Mouse (Mus musculus) hindbrain, embryonic 15.5 days (tissue): ENCODE measurements around the gene St6galnac3. TPM values are rescaled to one million over a fixed set of nuclear protein-coding genes. Genes with fewer than 3 reads are reported as not detected.

Experiments
- ATAC-seq: fragments of 200-750 bp; cut with Nextera tagmentation; 2 replicates; pipeline ENCODE4 v1.8.0; 2017; ENCODE audit warnings: low read depth, moderate number of reproducible peaks, moderate TSS enrichment; ENCODE audit not compliant: low FRiP score
- H3K27ac ChIP-seq: fragments of 300-500 bp; sonication (generic); replicated peaks from 2 replicates; pipeline ENCODE4 v1.5.1; 2015; ENCODE audit warnings: mild to moderate bottlenecking, inconsistent platforms
- H3K27me3 ChIP-seq: fragments of 300-500 bp; sonication (generic); 2 replicates; pipeline ENCODE4 v1.6.1; 2015; ENCODE audit warnings: control low read depth, inconsistent platforms
- H3K36me3 ChIP-seq: fragments of 300-500 bp; sonication (generic); 2 replicates; pipeline ENCODE4 v1.6.1; 2015; ENCODE audit warnings: control low read depth, inconsistent platforms
- H3K4me1 ChIP-seq: fragments of 300-500 bp; sonication (generic); replicated peaks from 2 replicates; pipeline ENCODE4 v1.6.1; 2015; ENCODE audit warnings: control low read depth, inconsistent platforms
- H3K4me2 ChIP-seq: fragments of 300-500 bp; sonication (generic); 2 replicates; pipeline ENCODE4 v1.6.1; 2015; ENCODE audit warnings: moderate library complexity, mild to moderate bottlenecking, inconsistent platforms
- H3K4me3 ChIP-seq: fragments of 300-500 bp; sonication (generic); 2 replicates; pipeline ENCODE4 v1.5.1; 2015; ENCODE audit warnings: mild to moderate bottlenecking, inconsistent platforms
- H3K9ac ChIP-seq: fragments of 300-500 bp; sonication (generic); 2 replicates; pipeline ENCODE4 v1.6.1; 2015; ENCODE audit warnings: inconsistent platforms
- H3K9me3 ChIP-seq: fragments of 300-500 bp; sonication (generic); 2 replicates; pipeline ENCODE4 v1.6.1; 2016; ENCODE audit warnings: control low read depth, inconsistent platforms
- WGBS: fragments of 180-500 bp; shearing (Covaris S2); methylation state at CpG from one replicate; pipeline ENCODE4 v1.1.7; 2015; 5-methylcytosine and 5-hydroxymethylcytosine counted together
- polyA plus RNA-seq: library from polyadenylated mRNA; unstranded; fragments of >200 nt; fragmentation: Nextera tagmentation; extraction: Ambion mirVana; gene quantifications from 2 replicates; pipeline ENCODE4 v1.2.1, GENCODE M21; 2015

St6galnac3 gene
- polyA plus RNA-seq, 1 experiment from 2014 or later: 23.1 TPM

GRCm38 (mm10) chr3:153516848-153517247, 208.1 kb downstream of the St6galnac3 start:
- Histone ChIP-seq H3K9ac (no peak overlapping the region), H3K4me3 (no peak overlapping the region), H3K4me2 (no peak overlapping the region), H3K36me3 (no peaks in the 10 kb centered on the region), H3K4me1 (peaks cover 3% of the 10 kb centered on the region; the same call in 1 of the 2 replicates), H3K27me3 (no peaks in the 10 kb centered on the region), H3K9me3 (no peaks in the 10 kb centered on the region), H3K27ac (no peak overlapping the region)
- ATAC-seq: no peak
- 77% methylated on average over 7 of the region's 7 CpGs for WGBS

DNA sequence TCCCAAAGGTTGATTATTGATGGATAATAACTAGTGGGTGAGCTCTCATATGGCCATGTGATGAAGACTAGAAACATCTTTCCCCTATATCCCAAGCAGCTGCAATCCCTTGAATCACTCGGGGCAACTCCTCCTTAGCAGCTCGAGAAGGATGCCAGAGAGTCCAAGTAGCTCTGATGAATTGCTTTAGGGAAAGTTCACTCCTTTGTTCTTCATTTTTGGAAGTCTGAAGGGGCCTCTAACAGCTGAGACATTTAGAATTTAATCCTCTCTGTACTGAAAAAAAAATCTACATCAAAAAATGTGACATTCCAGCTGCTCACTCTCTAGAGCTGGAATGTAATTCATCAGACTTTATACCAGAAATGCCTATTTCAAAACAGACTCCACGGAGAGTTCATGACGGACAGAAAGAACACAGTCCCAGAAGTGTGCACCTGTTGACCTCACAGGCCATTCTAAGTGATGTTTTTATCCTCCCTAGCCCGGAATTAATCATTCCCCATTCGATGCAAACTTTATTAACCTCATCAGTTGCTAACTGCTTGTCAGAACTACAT, 211.4 kb downstream of the St6galnac3 start:
- H3K4me3 ChIP-seq: no peak overlapping the region
- WGBS: 61% methylated on average over 6 of the region's 6 CpGs

GRCm38 (mm10) chr3:153512545-153512944, 212.4 kb downstream of the St6galnac3 start:
- WGBS: 76% methylated on average over 6 of the region's 6 CpGs
- no peaks in the 10 kb centered on the region for H3K27me3 ChIP-seq

More for the DNA sequence above, 211.4 kb downstream of the St6galnac3 start:
- ATAC-seq: no peak
- no peaks in the 10 kb centered on the region for H3K9me3 ChIP-seq
- peaks cover 28% of the 10 kb centered on the region for H3K4me1 ChIP-seq
- no peak overlapping the region for H3K9ac ChIP-seq
- H3K27me3 ChIP-seq: no peaks in the 10 kb centered on the region
- no peak overlapping the region for H3K4me2 ChIP-seq
- H3K27ac ChIP-seq: no peak overlapping the region
- H3K36me3 ChIP-seq: no peaks in the 10 kb centered on the region

DNA sequence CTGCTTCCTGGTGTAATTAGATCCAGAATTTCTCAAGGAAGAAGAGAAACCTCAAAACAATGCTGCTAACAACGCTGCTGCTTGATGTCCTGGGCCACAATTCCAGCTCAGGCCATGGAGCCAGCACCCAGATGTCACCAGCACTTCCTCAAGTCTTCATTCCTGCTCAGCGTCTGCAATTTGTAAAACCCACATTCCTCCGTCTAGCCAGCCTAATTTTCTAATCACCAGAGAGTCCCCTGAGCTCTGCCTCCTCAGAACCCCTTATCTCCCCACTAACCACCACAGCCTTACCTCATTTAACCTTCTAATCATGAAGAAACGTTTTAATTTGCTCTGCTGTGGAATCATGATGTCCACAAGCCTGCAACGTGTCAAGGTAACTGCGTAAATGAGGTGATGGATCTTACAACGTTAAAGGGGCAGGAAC, 213.8 kb downstream of the St6galnac3 start:
- Histone ChIP-seq H3K9ac (no peak overlapping the region), H3K27me3 (no peaks in the 10 kb centered on the region), H3K4me2 (no peak overlapping the region), H3K9me3 (no peaks in the 10 kb centered on the region), H3K4me3 (no peak overlapping the region), H3K36me3 (no peaks in the 10 kb centered on the region), H3K4me1 (peaks cover 28% of the 10 kb centered on the region), H3K27ac (no peak overlapping the region)
- 54% methylated on average over 7 of the region's 7 CpGs for WGBS
- ATAC-seq: no peak

More at GRCm38 (mm10) chr3:153512545-153512944, 212.4 kb downstream of the St6galnac3 start:
- H3K4me1 ChIP-seq: peaks cover 28% of the 10 kb centered on the region
- H3K27ac ChIP-seq: no peak overlapping the region
- no peaks in the 10 kb centered on the region for H3K9me3 ChIP-seq
- H3K4me2 ChIP-seq: no peak overlapping the region
- ATAC-seq: no peak
- no peak overlapping the region for H3K9ac ChIP-seq
- no peak overlapping the region for H3K4me3 ChIP-seq
- no peaks in the 10 kb centered on the region for H3K36me3 ChIP-seq

GRCm38 (mm10) chr3:153510048-153510630, 214.8 kb downstream of the St6galnac3 start:
- no peak overlapping the region for H3K4me2 ChIP-seq
- no peaks in the 10 kb centered on the region for H3K36me3 ChIP-seq
- no peak overlapping the region for H3K9ac ChIP-seq
- no peak overlapping the region for H3K4me3 ChIP-seq
- H3K9me3 ChIP-seq: no peaks in the 10 kb centered on the region
- 78% methylated on average over 9 of the region's 9 CpGs for WGBS
- peaks cover 28% of the 10 kb centered on the region for H3K4me1 ChIP-seq
- ATAC-seq: no peak
- no peak overlapping the region for H3K27ac ChIP-seq
- no peaks in the 10 kb centered on the region for H3K27me3 ChIP-seq

DNA sequence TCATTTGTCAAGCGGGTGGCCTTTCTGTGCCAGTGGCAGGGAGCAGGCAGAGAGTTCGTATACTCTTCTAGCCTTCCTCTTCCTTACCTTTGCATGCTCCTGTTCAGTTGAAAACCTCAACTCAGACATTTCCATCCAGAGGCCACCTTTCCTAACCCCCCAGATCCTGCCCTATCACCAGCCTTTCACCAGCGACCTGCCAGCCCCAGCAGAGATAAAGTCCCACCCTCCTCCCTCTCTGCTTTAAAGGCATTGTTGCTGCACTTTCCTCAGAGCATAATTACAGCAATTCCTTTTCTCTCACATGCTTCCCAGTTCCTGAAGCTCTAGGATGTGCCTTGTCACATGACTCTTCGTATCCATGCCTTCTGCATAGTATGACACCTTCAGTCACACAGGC, 215.3 kb downstream of the St6galnac3 start:
- Histone ChIP-seq H3K9ac (no peak overlapping the region), H3K4me2 (no peak overlapping the region), H3K4me3 (no peak overlapping the region), H3K27me3 (no peaks in the 10 kb centered on the region), H3K9me3 (no peaks in the 10 kb centered on the region), H3K27ac (no peak overlapping the region; the same call in 1 of the 2 replicates), H3K36me3 (no peaks in the 10 kb centered on the region), H3K4me1 (peaks cover 28% of the 10 kb centered on the region)
- WGBS: 52% methylated on average over 4 of the region's 4 CpGs
- ATAC-seq: no peak

GRCm38 (mm10) chr3:153509029-153509428, 215.9 kb downstream of the St6galnac3 start:
- H3K9ac ChIP-seq: no peak overlapping the region
- peak; percentile 69 for ATAC-seq
- WGBS: 73% methylated on average over 3 of the region's 3 CpGs
- no peaks in the 10 kb centered on the region for H3K9me3 ChIP-seq
- H3K27ac ChIP-seq: no peak overlapping the region; the same call in 1 of the 2 replicates
- no peaks in the 10 kb centered on the region for H3K36me3 ChIP-seq
- H3K27me3 ChIP-seq: no peaks in the 10 kb centered on the region
- H3K4me1 ChIP-seq: peaks cover 28% of the 10 kb centered on the region
- H3K4me3 ChIP-seq: no peak overlapping the region
- H3K4me2 ChIP-seq: no peak overlapping the region

GRCm38 (mm10) chr3:153508592-153508991, 216.4 kb downstream of the St6galnac3 start:
- Histone ChIP-seq H3K9ac (no peak overlapping the region), H3K9me3 (no peaks in the 10 kb centered on the region), H3K4me3 (no peak overlapping the region), H3K4me1 (peaks cover 28% of the 10 kb centered on the region), H3K27ac (no peak overlapping the region), H3K27me3 (no peaks in the 10 kb centered on the region), H3K4me2 (no peak overlapping the region), H3K36me3 (no peaks in the 10 kb centered on the region)
- 94% methylated on average over 2 of the region's 2 CpGs for WGBS
- no peak for ATAC-seq

- WGBS: 99% methylated on average over 2 of the region's 2 CpGs
Measured at GRCm38 (mm10) chr3:153507599-153507998, 217.4 kb downstream of the St6galnac3 start.

GRCm38 (mm10) chr3:153502488-153502887, 222.5 kb downstream of the St6galnac3 start:
- no peak overlapping the region for H3K27ac ChIP-seq
- H3K36me3 ChIP-seq: no peaks in the 10 kb centered on the region
- 39% methylated on average over 4 of the region's 4 CpGs for WGBS
- no peak for ATAC-seq
- no peak overlapping the region for H3K4me2 ChIP-seq
- H3K9ac ChIP-seq: no peak overlapping the region
- no peak overlapping the region for H3K4me3 ChIP-seq
- no peaks in the 10 kb centered on the region for H3K27me3 ChIP-seq
- H3K4me1 ChIP-seq: 0 out of 2 replicates have a peak, but pooled peaks cover 3% of the 10 kb centered on the region
- no peaks in the 10 kb centered on the region for H3K9me3 ChIP-seq

More at GRCm38 (mm10) chr3:153507599-153507998, 217.4 kb downstream of the St6galnac3 start:
- H3K27me3 ChIP-seq: no peaks in the 10 kb centered on the region
- no peak overlapping the region for H3K9ac ChIP-seq
- no peaks in the 10 kb centered on the region for H3K36me3 ChIP-seq
- no peak overlapping the region for H3K27ac ChIP-seq
- H3K4me2 ChIP-seq: no peak overlapping the region
- no peak for ATAC-seq
- H3K4me3 ChIP-seq: no peak overlapping the region
- H3K4me1 ChIP-seq: peaks cover 30% of the 10 kb centered on the region
- H3K9me3 ChIP-seq: no peaks in the 10 kb centered on the region

GRCm38 (mm10) chr3:153501333-153501877, 223.6 kb downstream of the St6galnac3 start:
- Histone ChIP-seq H3K27ac (no peak overlapping the region), H3K27me3 (no peaks in the 10 kb centered on the region), H3K4me1 (0 out of 2 replicates have a peak, but pooled peaks cover 3% of the 10 kb centered on the region), H3K9ac (no peak overlapping the region), H3K36me3 (no peaks in the 10 kb centered on the region), H3K9me3 (no peaks in the 10 kb centered on the region), H3K4me2 (no peak overlapping the region), H3K4me3 (no peak overlapping the region)
- WGBS: 58% methylated on average over 3 of the region's 3 CpGs
- ATAC-seq: no peak

- Histone ChIP-seq H3K4me1 (peaks cover 21% of the 10 kb centered on the region), H3K27ac (no peak overlapping the region), H3K4me2 (no peak overlapping the region), H3K4me3 (no peak overlapping the region), H3K36me3 (no peaks in the 10 kb centered on the region), H3K27me3 (no peaks in the 10 kb centered on the region), H3K9ac (no peak overlapping the region), H3K9me3 (no peaks in the 10 kb centered on the region)
- 64% methylated on average over 1 of the region's 1 CpGs for WGBS
- no peak for ATAC-seq
Measured at GRCm38 (mm10) chr3:153492986-153493385, 232.0 kb downstream of the St6galnac3 start.
